Mouse (Mus musculus): ENCODE measurements around the gene Tcf20. TPM values are rescaled to one million over a fixed set of nuclear protein-coding genes. Genes with fewer than 3 reads are reported as not detected.

The Tcf20 gene
- total and polyA plus RNA-seq, 3 experiments, result 34.7 to 92.0 (median 91.8) TPM

GRCm38 (mm10) chr15:82979531-82979930 lies 8.1 kb downstream of the Tcf20 start:
- TF ChIP-seq RCOR1 (IDR thresholded peaks at IDR 0.05; ENCODE audit: low read depth, low read length) (no peak), ZNF384 (IDR thresholded peaks at IDR 0.05; ENCODE audit: low read depth, low read length) (no peak), POLR2AphosphoS2 (IDR thresholded peaks at IDR 0.05; ENCODE audit: low read length) (no peak), NRF1 (IDR thresholded peaks at IDR 0.05; ENCODE audit: insufficient read depth, low read depth, low read length, poor library complexity, severe bottlenecking) (no peak), UBTF (IDR thresholded peaks at IDR 0.05; ENCODE audit: borderline replicate concordance, insufficient read depth, low read depth, low read length) (no peak), BHLHE40 (IDR thresholded peaks at IDR 0.05; ENCODE audit: borderline replicate concordance, low read depth, low read length) (no peak), ZMIZ1 (IDR thresholded peaks at IDR 0.05; ENCODE audit: low read depth, low read length) (no peak), USF1 (IDR thresholded peaks at IDR 0.05; ENCODE audit: low read depth, low read length) (no peak)
- Histone ChIP-seq H3K79me2 (ENCODE audit: control insufficient read depth, insufficient read depth, low read length, poor library complexity) (no peaks in the 10 kb centered on the region), H3K27ac (ENCODE audit: control insufficient read depth, low read depth, low read length) (no peak overlapping the region), H3K36me3 (ENCODE audit: control insufficient read depth in 1 of 2, insufficient read depth in 2 of 2, low read length in 2 of 2) (no peaks in the 10 kb centered on the region), H3K9me3 (replicated peaks; ENCODE audit: insufficient read depth, low read length) (no peaks in the 10 kb centered on the region), H3K9ac (ENCODE audit: control insufficient read depth, low read depth, low read length, poor library complexity, severe bottlenecking) (no peak overlapping the region), H3K4me1 (ENCODE audit: control insufficient read depth in 1 of 2, insufficient read depth in 2 of 2, low read length in 2 of 2) (no peaks in the 10 kb centered on the region), H3K4me3 (ENCODE audit: control insufficient read depth in 1 of 2, insufficient read depth in 1 of 2, low read depth in 2 of 2, low read length in 2 of 2) (no peak overlapping the region), H3K27me3 (ENCODE audit: control insufficient read depth in 1 of 2, insufficient read depth in 2 of 2, low read length in 2 of 2) (peaks cover 3 to 10% of the 10 kb centered on the region in 2 experiments; a peak in 2 of 4 replicates)
- no peak for DNase-seq (ENCODE audit: low read depth, low spot score)

- H3K4me1 ChIP-seq (ENCODE audit: control insufficient read depth in 1 of 2, insufficient read depth in 2 of 2, low read length in 2 of 2), result no peaks in the 10 kb centered on the region
- H3K27ac ChIP-seq (ENCODE audit: control insufficient read depth, low read depth, low read length), result no peak overlapping the region
- H3K4me3 ChIP-seq (ENCODE audit: control insufficient read depth in 1 of 2, insufficient read depth in 1 of 2, low read depth in 2 of 2, low read length in 2 of 2), result no peak overlapping the region
- DNase-seq (ENCODE audit: low read depth, low spot score), result no peak
- H3K36me3 ChIP-seq (ENCODE audit: control insufficient read depth in 1 of 2, insufficient read depth in 2 of 2, low read length in 2 of 2), result no peaks in the 10 kb centered on the region
- H3K9me3 ChIP-seq (replicated peaks; ENCODE audit: insufficient read depth, low read length), result no peaks in the 10 kb centered on the region
- H3K27me3 ChIP-seq (ENCODE audit: control insufficient read depth in 1 of 2, insufficient read depth in 2 of 2, low read length in 2 of 2), result peaks cover 3% of the 10 kb centered on the region in 2 experiments; a peak in 1 of 4 replicates
- H3K9ac ChIP-seq (ENCODE audit: control insufficient read depth, low read depth, low read length, poor library complexity, severe bottlenecking), result no peak overlapping the region
- H3K79me2 ChIP-seq (ENCODE audit: control insufficient read depth, insufficient read depth, low read length, poor library complexity), result no peaks in the 10 kb centered on the region
- TF ChIP-seq MYC (IDR thresholded peaks at IDR 0.05; ENCODE audit: low read depth, low read length), result no peak
- no peak for TF ChIP-seq MYB (IDR thresholded peaks at IDR 0.05; ENCODE audit: low read depth, low read length)
- TF ChIP-seq MAX (IDR thresholded peaks at IDR 0.05; ENCODE audit: low read length), result no peak
- TF ChIP-seq KAT2A (conservative IDR thresholded peaks at IDR 0.05; ENCODE audit: low read depth, low read length), result no peak
- TF ChIP-seq TCF12 (IDR thresholded peaks at IDR 0.05; ENCODE audit: low read depth, low read length), result no peak
- no peak for TF ChIP-seq MAZ (IDR thresholded peaks at IDR 0.05; ENCODE audit: low read depth, low read length)
- TF ChIP-seq NRF1 (IDR thresholded peaks at IDR 0.05; ENCODE audit: insufficient read depth, low read depth, low read length, poor library complexity, severe bottlenecking), result no peak
These were observed 13.2 kb downstream of the Tcf20 start for GRCm38 (mm10) chr15:82974471-82974870.

DNA sequence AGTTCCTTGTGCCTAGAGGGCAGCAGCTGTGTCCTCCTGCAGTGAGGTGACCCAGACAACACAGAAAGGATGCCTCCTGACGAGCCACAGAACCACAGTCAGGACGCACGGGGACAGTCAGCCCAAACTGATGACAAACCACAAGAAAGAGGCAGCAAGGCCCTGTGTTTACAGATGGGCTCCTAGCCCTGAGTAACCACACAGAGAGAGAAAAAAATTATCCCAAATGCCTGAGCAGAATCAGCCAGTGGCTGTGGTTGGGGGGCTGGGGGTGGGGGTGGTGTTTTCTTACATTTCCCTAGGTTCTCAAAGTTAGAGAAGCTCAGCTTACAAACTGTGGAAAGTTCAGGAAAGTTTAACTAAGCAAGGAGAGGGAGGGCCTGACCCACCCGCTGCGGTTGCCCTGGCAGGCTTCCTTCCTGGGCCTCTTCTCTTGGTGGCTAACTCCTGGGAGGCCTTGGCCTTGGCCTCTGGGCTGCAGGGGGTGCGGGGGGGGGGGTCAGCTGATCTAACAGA lies 18.4 kb downstream of the Tcf20 start:
- no peak for DNase-seq (ENCODE audit: low read depth, low spot score)

More for the DNA sequence above, 18.4 kb downstream of the Tcf20 start:
- H3K9ac ChIP-seq (ENCODE audit: control insufficient read depth, low read depth, low read length, poor library complexity, severe bottlenecking), result no peak overlapping the region
- no peaks in the 10 kb centered on the region for H3K36me3 ChIP-seq (ENCODE audit: control insufficient read depth in 1 of 2, insufficient read depth in 2 of 2, low read length in 2 of 2)
- no peak overlapping the region for H3K27ac ChIP-seq (ENCODE audit: control insufficient read depth, low read depth, low read length)
- H3K79me2 ChIP-seq (ENCODE audit: control insufficient read depth, insufficient read depth, low read length, poor library complexity), result no peaks in the 10 kb centered on the region
- no peaks in the 10 kb centered on the region for H3K27me3 ChIP-seq (ENCODE audit: control insufficient read depth in 1 of 2, insufficient read depth in 2 of 2, low read length in 2 of 2)
- no peaks in the 10 kb centered on the region for H3K4me1 ChIP-seq (ENCODE audit: control insufficient read depth in 1 of 2, insufficient read depth in 2 of 2, low read length in 2 of 2)
- H3K4me3 ChIP-seq (ENCODE audit: control insufficient read depth in 1 of 2, insufficient read depth in 1 of 2, low read depth in 2 of 2, low read length in 2 of 2), result no peak overlapping the region
- no peaks in the 10 kb centered on the region for H3K9me3 ChIP-seq (replicated peaks; ENCODE audit: insufficient read depth, low read length)
- no peak for TF ChIP-seq ZKSCAN1 (IDR thresholded peaks at IDR 0.05; ENCODE audit: low read depth, low read length)

Measured in MEL (cell line).